Mouse (Mus musculus) gastrocnemius, postnatal 10 days (tissue): ENCODE measurements around the gene Gm3542. TPM values are rescaled to one million over a fixed set of nuclear protein-coding genes. Genes with fewer than 3 reads are reported as not detected.
"Not testable (repeated sequence)": the region's sequence is repeated elsewhere in the genome, so short reads cannot be mapped to it uniquely, and the experiment has no call there.

ENCODE experiments used
- DNase-seq: peaks from one replicate; pipeline ENCODE4 v3.0.0; 2021; ENCODE audit warnings: mixed read lengths
- long read RNA-seq, 2 experiments: library from polyadenylated mRNA; stranded (forward); transcript quantifications; one replicate each; pipeline ENCODE4 v2.0.0; 2021
- total RNA-seq, 2 experiments: library from RNA; stranded (reverse); gene quantifications; 2 replicates each; pipeline ENCODE4 v1.2.3; 2021

Gm3542 gene
- total RNA-seq = under 1 TPM in 1 of 2 experiments, not detected in 1; 0.14 TPM
- long read RNA-seq, experiment 1 = 0 reads
- long read RNA-seq, experiment 2 = 0 reads

GRCm38 (mm10) chr14:5334828-5335227, at the start of gene Gm3542:
Gm3542 (minus strand) TSS chr14:5334928.
- DNase-seq = not testable (repeated sequence)

Other genes with a start within 250 kb of the Gm3542 start
- not detected for gene Gm8279, start 203.4 kb downstream of the Gm3542 start, total RNA-seq
- gene Gm3317, start 170.4 kb downstream of the Gm3542 start, total RNA-seq = not detected
- gene Gm8271, start 149.1 kb downstream of the Gm3542 start, total RNA-seq = not detected
- not detected for gene Gm3526, start 74.3 kb downstream of the Gm3542 start, total RNA-seq
- under 1 TPM in 1 of 2 experiments, not detected in 1; 0.32 TPM for gene Gm3500, start 54.1 kb upstream of the Gm3542 start, total RNA-seq
- 1 to 10 TPM; 1.9 to 2.4 TPM for gene Gm3194, start 120.5 kb upstream of the Gm3542 start, total RNA-seq
- gene Gm8246, start 142.9 kb upstream of the Gm3542 start, total RNA-seq = not detected
- not detected for gene Gm3187, start 149.3 kb upstream of the Gm3542 start, total RNA-seq
- gene Gm3488, start 166.7 kb upstream of the Gm3542 start, total RNA-seq = 1 to 10 TPM; 2.7 to 3.1 TPM
- gene Gm3532, start 203.6 kb upstream of the Gm3542 start, total RNA-seq = not detected